Mouse (Mus musculus) spleen, embryonic (tissue): Measurements from ENCODE around the gene Zfp740.

Source experiments
- CTCF ChIA-PET: fragments of 350-600 bp; sonication (Branson Sonifier 250); formaldehyde crosslinking; loops from one replicate; lab custom pipeline; 2022; lab: Charles Lee

Gene Zfp740

GRCm38 (mm10) chr15:102191699-102192098 lies 11.3 kb upstream of the Zfp740 start:
- CTCF ChIA-PET = interaction anchor here (0.6 to 1.2 kb wide), 2 partner anchors 36 to 92 kb away, joined by 3 to 6 read pairs; no protein-coding TSS in a partner anchor

GRCm38 (mm10) chr15:102192271-102192812 lies 10.7 kb upstream of the Zfp740 start:
- CTCF ChIA-PET = interaction anchor here (0.6 kb wide), 1 partner anchor 91 kb away, joined by 6 read pairs; no protein-coding TSS in a partner anchor

GRCm38 (mm10) chr15:102192820-102193386 lies 10.1 kb upstream of the Zfp740 start:
- CTCF ChIA-PET = no interaction called here

GRCm38 (mm10) chr15:102193652-102194051 lies 9.4 kb upstream of the Zfp740 start:
- CTCF ChIA-PET = no interaction called here

GRCm38 (mm10) chr15:102194439-102194838 lies 8.6 kb upstream of the Zfp740 start:
- CTCF ChIA-PET = interaction anchor here (0.6 kb wide), 1 partner anchor 30 kb away, joined by 3 read pairs; no protein-coding TSS in a partner anchor

- CTCF ChIA-PET = no interaction called here
These were observed 7.7 kb upstream of the Zfp740 start for GRCm38 (mm10) chr15:102195373-102195772.

GRCm38 (mm10) chr15:102198841-102199240 lies 4.2 kb upstream of the Zfp740 start:
- CTCF ChIA-PET = no interaction called here

- CTCF ChIA-PET = interaction anchor here (0.6 to 1.1 kb wide), 3 partner anchors 22 to 30 kb away, joined by 3 to 31 read pairs (median 4); no protein-coding TSS in a partner anchor
These were observed 859 bp downstream of the Zfp740 start for GRCm38 (mm10) chr15:102203835-102204381.

GRCm38 (mm10) chr15:102204674-102205505 lies 1.8 kb downstream of the Zfp740 start, which contains the start of gene Csad:
Csad (minus strand) TSS chr15:102204724.
- CTCF ChIA-PET = interaction anchor here (0.8 to 1.1 kb wide), 2 partner anchors 19 to 21 kb away, joined by 3 to 4 read pairs; no protein-coding TSS in a partner anchor

GRCm38 (mm10) chr15:102205779-102206178 lies 2.7 kb downstream of the Zfp740 start:
- CTCF ChIA-PET = no interaction called here

GRCm38 (mm10) chr15:102207351-102207750 lies 4.3 kb downstream of the Zfp740 start:
- CTCF ChIA-PET = interaction anchor here (1.1 kb wide), 1 partner anchor 17 kb away, joined by 4 read pairs; no protein-coding TSS in a partner anchor

- CTCF ChIA-PET = interaction anchor here (1.1 kb wide), 1 partner anchor 16 kb away, joined by 4 read pairs; no protein-coding TSS in a partner anchor
These were observed 5.1 kb downstream of the Zfp740 start for GRCm38 (mm10) chr15:102208092-102208561.

GRCm38 (mm10) chr15:102209114-102209513 lies 6.1 kb downstream of the Zfp740 start:
- CTCF ChIA-PET = interaction anchor here (0.8 to 1.4 kb wide), 2 partner anchors 13 to 29 kb away, joined by 3 to 4 read pairs; no protein-coding TSS in a partner anchor

GRCm38 (mm10) chr15:102210816-102211215 lies 7.8 kb downstream of the Zfp740 start:
- CTCF ChIA-PET = no interaction called here

GRCm38 (mm10) chr15:102211895-102212294 lies 8.8 kb downstream of the Zfp740 start:
- CTCF ChIA-PET = interaction anchor here (0.6 kb wide), 1 partner anchor 66 kb away, joined by 5 read pairs; no protein-coding TSS in a partner anchor

- CTCF ChIA-PET = no interaction called here
These were observed 11.1 kb downstream of the Zfp740 start for GRCm38 (mm10) chr15:102214132-102214531.

GRCm38 (mm10) chr15:102215624-102216023 lies 12.6 kb downstream of the Zfp740 start:
- CTCF ChIA-PET = interaction anchor here (0.6 kb wide), 1 partner anchor 271 kb away, joined by 3 read pairs; no protein-coding TSS in a partner anchor

GRCm38 (mm10) chr15:102216459-102217228 lies 13.6 kb downstream of the Zfp740 start:
- CTCF ChIA-PET = interaction anchor here (0.6 kb wide), 1 partner anchor 63 kb away, joined by 5 read pairs; no protein-coding TSS in a partner anchor

- CTCF ChIA-PET = no interaction called here
These were observed 14.3 kb downstream of the Zfp740 start for GRCm38 (mm10) chr15:102217325-102217724.

GRCm38 (mm10) chr15:102222386-102222785 lies 19.3 kb downstream of the Zfp740 start:
- CTCF ChIA-PET = interaction anchor here (0.9 kb wide), 1 partner anchor 13 kb away, joined by 4 read pairs; no protein-coding TSS in a partner anchor
